Mouse (Mus musculus) brain, embryonic 14.5 days (tissue): ENCODE data around the gene Lin54. TPM values are rescaled to one million over a fixed set of nuclear protein-coding genes. Genes with fewer than 3 reads are reported as not detected.

Source experiments
- DNase-seq: peaks from one replicate; pipeline ENCODE4 v3.0.0-alpha.2; 2011; ENCODE audit warnings: low read depth
- CTCF ChIP-seq: fragments of 200-500 bp; IDR thresholded peaks from 2 replicates; pipeline ENCODE4 v1.5.1; 2012; ENCODE audit warnings: inconsistent platforms, mild to moderate bottlenecking, moderate library complexity, borderline replicate concordance; ENCODE audit not compliant: insufficient read depth, insufficient read length; ENCODE audit errors: extremely low read depth
- POLR2A ChIP-seq: fragments of 200-500 bp; IDR thresholded peaks from 2 replicates; pipeline ENCODE4 v1.6.1; 2012; ENCODE audit warnings: mild to moderate bottlenecking, inconsistent platforms, borderline replicate concordance; ENCODE audit not compliant: poor library complexity, insufficient read depth, insufficient read length, severe bottlenecking; ENCODE audit errors: extremely low read depth
- polyA plus RNA-seq: library from polyadenylated mRNA; depleted of rRNA; stranded (reverse); fragments of >200 nt; gene quantifications from 2 replicates; pipeline ENCODE4 v1.2.3, GENCODE M21; 2012; rRNA removed

Lin54 gene
- 8.6 and 9.4 TPM in 2 replicates for polyA plus RNA-seq

DNA sequence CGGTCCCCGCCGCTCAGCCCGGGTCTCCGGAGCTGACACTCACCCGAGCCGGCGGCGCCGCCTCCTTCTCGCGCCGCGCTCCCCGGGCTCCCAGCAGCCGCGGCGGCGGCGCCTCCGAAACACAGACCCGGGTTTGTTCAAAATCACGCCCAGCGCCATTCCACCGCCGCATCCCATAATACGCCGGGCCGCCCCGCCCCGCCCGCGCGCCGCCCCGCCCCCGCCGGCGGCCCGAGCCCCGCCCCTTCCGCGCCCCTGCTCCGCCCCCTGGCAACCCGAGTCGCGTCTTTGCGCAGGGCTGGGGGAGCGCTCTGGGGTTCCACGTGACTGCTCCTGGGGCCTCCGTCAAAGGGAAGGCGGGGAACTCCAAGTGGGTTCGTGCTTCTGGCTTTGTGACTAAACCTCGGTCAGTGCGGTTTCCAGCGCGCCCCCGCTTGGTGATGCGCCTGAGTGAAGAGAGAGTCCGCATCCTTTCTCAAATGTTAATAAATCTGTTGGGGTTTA is at the start of gene Lin54:
Lin54 (minus strand) TSS at position 182 of the 504 bp plus-strand sequence.
- DNase-seq, result peak; percentile 97
- TF ChIP-seq POLR2A (peak; percentile 12; the same call in 1 of the 2 replicates), CTCF (peak; percentile 24; the same call in 1 of the 2 replicates)

DNA sequence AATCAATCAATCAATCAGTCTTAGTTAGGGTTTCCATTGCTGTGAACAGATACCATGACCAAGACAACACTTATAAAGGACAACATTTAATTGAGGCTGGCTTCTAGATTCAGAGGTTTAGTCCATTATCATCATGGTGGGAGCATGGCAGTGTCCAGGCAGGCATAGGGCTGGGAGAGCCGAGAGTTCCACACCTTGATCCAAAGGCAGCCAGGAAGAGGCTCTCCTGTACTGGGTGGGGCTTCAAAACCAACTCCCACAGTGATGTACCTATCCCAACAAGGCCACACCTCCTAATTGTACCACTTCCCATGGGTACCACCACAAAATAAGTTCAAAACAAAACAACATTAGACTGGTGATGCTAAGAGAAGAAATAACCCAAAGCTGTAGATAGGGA is 49.7 kb upstream of the Lin54 start:
- no peak for DNase-seq
- TF ChIP-seq CTCF (no peak), POLR2A (no peak)

DNA sequence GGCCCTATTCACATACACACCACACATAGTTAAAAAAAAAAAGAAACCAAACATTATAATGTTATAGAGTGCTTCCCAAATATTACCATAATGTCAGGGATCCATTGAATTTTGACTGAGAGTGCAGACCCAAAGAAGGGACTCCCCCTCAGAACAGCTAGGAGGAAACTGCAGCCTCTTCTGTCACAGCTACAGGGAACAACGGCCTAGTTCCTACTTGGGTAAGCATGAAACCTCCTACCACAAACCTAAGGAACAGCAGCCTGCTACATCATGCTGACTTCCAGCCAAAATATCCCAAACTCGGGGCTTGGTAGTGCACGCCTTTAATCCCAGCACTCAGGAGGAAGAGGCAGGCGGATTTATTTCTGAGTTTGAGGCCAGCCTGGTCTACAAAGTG is 48.9 kb upstream of the Lin54 start:
- no peak for DNase-seq
- TF ChIP-seq CTCF (no peak), POLR2A (no peak)

DNA sequence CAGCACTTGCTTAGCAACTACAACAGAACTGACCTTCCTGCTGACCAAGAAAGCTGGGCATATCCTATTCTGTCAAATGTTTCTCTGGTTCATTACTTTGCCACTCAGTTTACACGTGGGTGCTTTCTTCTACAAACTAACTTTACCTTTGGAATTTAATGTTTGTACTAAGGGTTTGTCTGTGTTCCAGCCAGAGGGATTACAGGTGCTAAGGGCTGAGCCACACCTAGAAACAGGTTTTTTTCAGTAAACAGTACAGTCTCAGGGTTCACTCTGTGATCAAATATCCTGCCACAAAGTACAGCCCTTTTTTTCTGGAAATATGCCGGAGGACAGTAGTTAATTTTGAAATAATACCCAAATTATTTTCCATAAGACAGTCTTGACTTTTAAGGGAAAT is 47.8 kb upstream of the Lin54 start:
- DNase-seq, result no peak
- TF ChIP-seq CTCF, result no peak
- TF ChIP-seq POLR2A, result no peak

DNA sequence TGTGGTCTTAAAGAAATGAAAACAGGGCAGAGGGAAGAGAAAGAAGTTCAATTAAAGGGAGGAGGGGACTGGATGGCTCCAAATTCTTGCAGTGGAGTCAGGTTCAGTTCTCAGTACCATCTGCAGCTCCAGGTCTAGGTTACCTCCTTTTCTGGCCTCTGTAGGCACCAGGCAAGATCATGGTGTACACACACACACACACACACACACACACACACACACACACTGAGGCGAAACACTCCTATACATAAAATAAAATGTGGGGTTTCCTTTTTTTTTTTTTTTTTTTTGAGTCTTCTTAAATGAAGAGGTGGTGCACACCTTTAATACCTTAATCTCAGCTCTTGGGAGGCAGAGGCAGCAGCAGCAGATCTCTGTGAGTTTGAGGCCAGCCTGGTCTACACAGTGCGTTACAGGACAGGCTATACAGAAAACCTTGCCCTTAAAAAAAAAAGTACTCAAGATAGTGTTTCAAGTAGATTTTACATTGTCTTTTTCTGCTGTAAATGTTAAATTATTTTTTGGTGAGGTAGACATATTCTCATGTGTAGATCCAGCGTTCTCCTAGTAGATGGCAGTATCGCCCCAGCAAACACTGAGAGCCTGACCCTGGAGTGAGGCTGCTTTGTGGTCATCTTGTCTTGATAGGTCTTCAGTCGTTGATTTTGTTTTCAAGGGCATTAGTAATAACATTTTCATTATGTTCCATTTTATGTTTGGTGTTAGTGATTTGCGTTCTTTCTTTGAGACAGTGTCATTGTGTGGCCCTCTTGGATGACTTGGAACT is 46.0 kb upstream of the Lin54 start:
- TF ChIP-seq CTCF, result peak; percentile 19; the same call in 1 of the 2 replicates
- no peak for TF ChIP-seq POLR2A

DNA sequence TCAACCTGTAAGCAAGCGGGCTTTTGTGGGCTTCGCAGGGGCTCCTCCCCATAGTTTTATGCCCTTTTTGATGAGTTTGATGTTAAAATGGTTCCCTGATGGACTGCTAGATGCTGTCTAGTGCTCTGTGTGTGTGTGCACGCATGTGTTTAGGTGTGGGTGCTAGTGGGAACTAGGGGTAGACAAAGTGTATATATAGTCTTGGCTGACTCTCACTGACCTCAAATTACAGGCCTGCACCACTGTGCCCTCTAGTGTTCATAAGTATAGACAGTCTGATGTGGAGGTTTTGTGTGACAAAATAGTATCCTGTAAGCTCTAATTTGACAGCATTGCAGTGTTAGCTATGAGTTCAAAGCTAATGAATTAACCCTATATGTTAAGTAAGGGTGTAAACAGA is 36.2 kb upstream of the Lin54 start:
- TF ChIP-seq POLR2A (no peak), CTCF (peak; percentile 60)
- peak; percentile 49 for DNase-seq

More for the DNA sequence above, 46.0 kb upstream of the Lin54 start:
- no peak for DNase-seq

DNA sequence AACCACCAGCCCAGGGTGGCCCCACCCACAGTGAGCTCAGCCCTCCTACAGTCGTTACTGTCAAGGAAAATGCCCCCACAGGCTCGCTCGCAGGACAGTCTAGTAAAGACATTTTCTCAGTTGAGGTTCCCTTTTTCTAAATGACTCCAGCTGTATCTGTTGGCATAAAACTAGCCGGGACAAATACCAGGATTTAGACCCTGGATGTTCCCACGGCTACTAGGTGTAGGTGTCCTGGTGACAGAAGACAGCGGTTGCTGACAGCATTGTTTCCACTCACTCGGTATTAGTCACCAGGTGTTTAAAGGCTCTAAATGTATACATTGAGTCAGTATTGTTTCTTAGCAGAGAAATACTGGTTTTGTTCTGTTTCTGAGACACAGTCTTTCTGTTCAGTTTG is 35.4 kb upstream of the Lin54 start:
- TF ChIP-seq CTCF, result no peak
- no peak for TF ChIP-seq POLR2A
- no peak for DNase-seq

DNA sequence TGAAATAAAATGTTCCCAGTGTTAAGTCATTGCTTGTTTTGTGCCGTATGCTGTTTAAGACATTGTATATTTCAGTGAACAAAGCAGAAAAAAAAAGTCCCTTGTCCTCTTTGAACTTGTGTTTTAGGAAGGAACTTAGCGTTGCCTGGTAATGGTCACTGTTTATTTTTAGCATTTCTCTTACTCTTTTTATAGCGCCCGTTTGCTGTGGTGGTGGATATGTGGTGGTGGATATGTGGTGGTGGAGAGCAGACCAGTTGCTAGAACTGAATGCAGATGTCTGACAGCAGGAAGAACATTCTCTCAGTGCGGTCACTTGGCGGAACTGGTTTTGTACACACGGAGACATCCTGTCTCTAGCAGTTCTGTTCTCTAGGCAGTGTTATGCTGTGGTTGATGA is 25.7 kb upstream of the Lin54 start:
- no peak for TF ChIP-seq CTCF
- TF ChIP-seq POLR2A, result no peak
- DNase-seq, result no peak

DNA sequence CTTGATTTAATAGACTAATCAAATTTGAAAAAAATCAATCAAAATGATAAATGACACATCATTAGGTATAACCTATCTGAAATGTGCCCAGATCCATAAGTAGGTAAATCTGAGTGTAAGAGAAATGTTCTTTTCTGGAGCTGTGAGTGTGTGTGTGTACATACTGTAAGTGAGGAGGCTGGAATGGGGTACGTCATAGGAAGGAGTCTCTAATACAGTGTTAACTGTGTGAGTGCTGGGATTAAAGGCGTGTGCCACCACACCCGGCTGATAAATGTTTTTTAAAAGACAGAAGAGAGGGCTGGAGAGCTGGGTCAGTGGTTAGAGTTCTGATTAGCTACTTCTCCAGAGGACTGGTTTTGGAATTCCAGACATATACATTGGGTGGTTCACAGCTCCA is 25.2 kb upstream of the Lin54 start:
- no peak for TF ChIP-seq POLR2A
- no peak for TF ChIP-seq CTCF

DNA sequence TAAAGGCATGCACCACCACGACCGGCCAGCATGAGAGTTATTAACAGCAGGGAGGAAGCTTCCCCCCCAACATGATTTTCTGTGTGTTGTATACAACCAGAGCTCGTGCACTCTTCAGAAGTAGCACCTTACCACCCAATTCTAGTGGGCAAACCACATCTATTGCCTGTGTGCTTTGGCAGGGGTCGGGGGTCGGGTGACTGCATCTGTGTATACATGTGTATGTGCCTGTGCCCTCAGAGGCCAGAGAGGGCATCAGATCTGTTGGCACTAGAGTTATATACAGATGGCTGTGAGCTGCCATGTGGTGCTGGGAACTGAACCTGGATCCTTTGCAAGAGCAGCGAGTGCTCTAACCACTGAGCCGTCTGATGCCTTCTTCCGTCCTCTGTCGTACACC is 24.5 kb upstream of the Lin54 start:
- no peak for TF ChIP-seq POLR2A
- no peak for TF ChIP-seq CTCF

More for the DNA sequence above, 25.2 kb upstream of the Lin54 start:
- DNase-seq, result no peak

DNA sequence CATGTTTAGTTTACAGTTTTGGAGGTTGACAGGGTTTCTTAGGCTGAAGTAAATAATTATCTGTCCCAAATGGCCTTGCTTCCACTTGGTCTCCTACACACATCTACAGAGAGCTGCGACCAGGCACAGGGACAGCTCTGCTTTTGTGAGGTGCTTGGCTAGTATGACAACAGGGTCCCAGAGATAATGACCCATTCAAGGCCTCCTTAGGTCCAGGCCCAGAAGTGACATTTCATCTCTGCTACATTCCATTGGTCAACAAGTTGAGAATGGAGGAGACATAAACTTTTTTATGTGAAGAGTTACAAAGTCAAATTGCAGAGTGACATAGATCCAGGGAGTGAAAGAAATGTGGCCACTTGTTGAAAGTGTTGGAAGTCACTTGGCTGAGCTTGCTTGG is 22.9 kb upstream of the Lin54 start:
- DNase-seq, result no peak
- TF ChIP-seq CTCF (no peak), POLR2A (no peak)

More for the DNA sequence above, 24.5 kb upstream of the Lin54 start:
- DNase-seq, result no peak

DNA sequence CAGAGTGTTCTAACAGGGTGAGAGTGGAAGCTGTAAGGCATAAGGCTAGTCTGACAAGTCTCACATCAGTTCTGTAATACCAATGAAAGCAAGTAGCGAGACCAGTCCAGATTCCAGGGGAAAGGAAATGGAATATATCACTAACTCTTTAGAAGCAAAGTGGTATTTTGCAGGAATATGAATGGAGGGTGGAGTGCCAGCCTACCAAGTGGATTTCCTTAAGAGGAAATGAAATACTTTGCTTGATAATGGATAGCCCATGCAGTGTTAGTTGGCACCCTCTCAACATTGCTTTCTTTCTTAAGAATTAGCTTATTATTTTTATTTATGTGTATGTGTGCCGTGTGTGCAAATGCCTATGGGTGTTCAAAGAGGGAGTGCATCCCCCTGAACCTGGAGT is 19.8 kb upstream of the Lin54 start:
- TF ChIP-seq CTCF, result no peak
- TF ChIP-seq POLR2A, result no peak
- DNase-seq, result no peak
